Mouse (Mus musculus) macrophage (primary cell): ENCODE results near the gene Uqcrq. TPM values are rescaled to one million over a fixed set of nuclear protein-coding genes. Genes with fewer than 3 reads are reported as not detected.
A peak's percentile ranks its signal among the peaks of the same experiment; 100 is the strongest.

Experiments
- H3K27ac ChIP-seq: fragments of 350-480 bp; formaldehyde crosslinking; 2 replicates; pipeline ENCODE4 v1.9.0; 2021
- H3K36me3 ChIP-seq: fragments of 350-480 bp; formaldehyde crosslinking; 2 replicates; pipeline ENCODE4 v1.9.0; 2021; ENCODE audit errors: inconsistent target
- H3K4me3 ChIP-seq: fragments of 350-480 bp; formaldehyde crosslinking; 2 replicates; pipeline ENCODE4 v1.9.0; 2021; ENCODE audit errors: inconsistent target
- H3K79me2 ChIP-seq: fragments of 350-480 bp; formaldehyde crosslinking; 2 replicates; pipeline ENCODE4 v1.9.0; 2021; ENCODE audit errors: inconsistent target
- WGBS: methylation state at CpG from one replicate; pipeline ENCODE4 v1.1.7; 2026; ENCODE audit warnings: inconsistent platforms; ENCODE audit not compliant: missing documents; 5-methylcytosine and 5-hydroxymethylcytosine counted together
- polyA plus RNA-seq: library from polyadenylated mRNA; stranded (reverse); fragments of 250-400 nt; gene quantifications from 3 replicates; pipeline ENCODE4 v1.2.4, GENCODE M21; 2018; ENCODE audit warnings: inconsistent platforms

Gene Uqcrq
- polyA plus RNA-seq, 1 experiment from 2014 or later, result 63.1 TPM

DNA sequence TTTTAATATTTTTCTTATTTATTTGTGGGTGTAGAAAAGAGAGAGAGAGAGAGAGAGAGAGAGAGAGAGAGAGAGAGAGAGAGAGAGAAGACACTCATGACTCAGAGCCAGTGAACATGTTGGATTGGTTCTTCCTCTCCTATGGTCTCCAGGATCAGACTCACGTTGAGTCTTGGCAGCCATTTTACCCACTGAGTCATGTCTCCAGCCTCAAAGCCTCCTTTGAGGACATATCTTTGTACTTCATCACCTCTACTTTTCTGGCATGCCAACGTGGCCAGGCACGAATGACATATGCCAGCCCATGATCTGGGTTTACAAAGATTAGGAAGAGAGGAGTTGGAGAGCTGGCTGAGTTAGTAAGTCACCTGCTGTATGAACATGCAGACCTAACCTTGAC is 29.6 kb upstream of the Uqcrq start:
- H3K36me3 ChIP-seq, result no peaks in the 10 kb centered on the region
- H3K27ac ChIP-seq, result no peak overlapping the region
- no peaks in the 10 kb centered on the region for H3K79me2 ChIP-seq
- 69% methylated on average over 3 of the region's 3 CpGs for WGBS
- H3K4me3 ChIP-seq, result no peak overlapping the region

DNA sequence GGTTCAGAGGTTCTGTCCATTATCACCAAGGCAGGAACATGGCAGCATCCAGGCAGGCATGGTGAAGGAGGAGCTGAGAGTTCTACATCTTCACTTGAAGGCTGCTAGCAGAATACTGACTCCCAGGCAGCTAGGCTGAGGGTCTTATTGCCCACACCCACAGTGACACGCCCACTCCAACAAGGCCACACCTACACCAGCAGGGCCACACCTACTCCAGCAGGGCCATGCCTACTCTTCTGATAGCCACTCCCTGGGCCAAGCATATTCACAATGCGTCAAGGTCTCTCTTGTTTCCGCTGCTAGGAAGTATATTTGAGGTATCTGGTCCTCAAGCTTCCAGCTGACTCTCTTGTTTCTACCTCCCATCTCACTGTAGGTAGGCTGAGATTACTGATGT is 28.4 kb upstream of the Uqcrq start:
- no peaks in the 10 kb centered on the region for H3K79me2 ChIP-seq
- no peak overlapping the region for H3K4me3 ChIP-seq
- whole genome bisulfite sequencing, result 94% methylated on average over 3 of the region's 3 CpGs
- no peaks in the 10 kb centered on the region for H3K36me3 ChIP-seq
- H3K27ac ChIP-seq, result no peak overlapping the region

DNA sequence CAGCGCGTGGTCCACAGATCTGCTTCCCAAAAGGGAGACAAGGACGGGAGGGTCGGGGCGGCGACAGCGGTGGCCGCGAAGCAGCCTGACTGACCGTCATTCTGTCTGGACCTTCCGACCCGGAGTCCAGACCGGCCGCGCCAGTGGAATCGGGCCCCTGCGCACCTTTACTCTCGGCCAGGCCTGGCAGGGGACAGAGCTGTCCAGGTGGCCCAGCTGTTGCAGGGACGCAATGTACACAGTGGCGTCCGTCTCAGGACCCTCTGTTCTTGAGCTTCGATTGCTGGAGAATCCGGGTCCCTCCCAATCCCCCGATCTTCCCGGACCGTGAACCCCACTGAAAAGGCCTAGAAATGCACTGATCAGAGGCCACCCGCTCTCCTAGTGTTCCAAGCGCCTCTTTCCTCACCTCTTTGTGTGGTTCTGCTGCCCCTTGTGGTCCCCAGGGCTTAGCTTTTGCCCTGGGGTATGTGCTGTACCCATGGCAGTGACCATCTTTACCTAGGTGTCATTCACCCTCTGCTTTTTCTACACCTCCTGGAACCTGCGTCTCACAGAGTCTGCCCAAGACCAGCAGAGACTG is 26.8 kb upstream of the Uqcrq start:
- H3K27ac ChIP-seq, result no peak overlapping the region
- WGBS, result 28% methylated on average over 29 of the region's 29 CpGs

DNA sequence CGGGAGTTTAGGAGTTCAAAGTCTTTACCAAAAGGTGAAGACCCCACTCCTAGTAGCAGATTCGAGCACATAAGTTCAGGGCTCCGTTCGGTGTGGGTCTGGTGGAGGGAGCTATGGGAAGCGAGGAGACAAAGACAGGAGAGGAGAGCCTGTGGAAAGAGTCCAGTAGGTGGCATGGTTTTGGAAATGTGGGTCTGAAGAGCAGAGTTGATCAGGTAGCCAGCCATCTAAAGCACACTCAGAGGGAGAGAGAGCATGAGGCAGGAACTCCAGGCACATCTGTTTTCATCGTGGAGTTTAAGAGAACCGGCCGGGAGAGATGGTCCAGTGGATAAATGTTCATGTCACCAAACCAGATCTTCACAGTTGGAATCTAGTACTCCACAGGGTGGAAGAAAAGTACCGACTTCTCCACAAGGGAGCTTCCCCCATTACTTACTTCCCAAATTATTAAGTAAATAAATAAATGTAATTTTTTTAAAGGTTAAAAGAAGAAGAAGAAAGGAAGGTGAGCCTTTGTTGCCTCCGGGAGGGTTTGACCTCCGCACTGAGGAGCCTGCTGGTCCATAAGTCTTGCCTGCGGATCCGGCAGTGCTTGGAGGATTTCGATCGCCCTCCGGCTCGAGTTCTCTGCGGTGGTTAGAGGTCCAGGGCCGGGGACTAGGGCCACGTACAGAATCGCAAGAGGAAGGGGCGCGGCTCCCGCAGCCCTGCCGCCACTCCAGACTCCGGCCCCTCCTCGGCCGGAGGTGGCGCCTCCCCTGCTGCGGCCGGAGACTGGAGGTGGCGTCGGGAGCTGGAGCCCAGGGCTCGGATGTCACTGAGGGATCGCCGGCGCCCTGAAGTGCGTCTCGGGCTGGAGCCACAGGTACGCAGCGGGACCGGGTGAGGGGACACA is 26.1 kb upstream of the Uqcrq start, which contains the start of the genes Gm10447 and Shroom1:
Gene Gm10447, minus strand, starts transcription at position 637 of the 898 bp plus-strand sequence.
Gene Shroom1, plus strand, starts transcription at position 732 of the 898 bp plus-strand sequence.
- Histone ChIP-seq H3K4me3 (peak within 1 kb of the TSS; percentile 12; the same call in 1 of the 2 replicates), H3K36me3 (no peaks in the 10 kb centered on the region), H3K79me2 (no peaks in the 10 kb centered on the region), H3K27ac (no peak within 1 kb of the TSS)
- WGBS, result 8% methylated on average over 42 of the region's 42 CpGs

More for the DNA sequence above, 26.8 kb upstream of the Uqcrq start:
- H3K36me3 ChIP-seq, result no peaks in the 10 kb centered on the region
- H3K4me3 ChIP-seq, result no peak overlapping the region
- no peaks in the 10 kb centered on the region for H3K79me2 ChIP-seq

DNA sequence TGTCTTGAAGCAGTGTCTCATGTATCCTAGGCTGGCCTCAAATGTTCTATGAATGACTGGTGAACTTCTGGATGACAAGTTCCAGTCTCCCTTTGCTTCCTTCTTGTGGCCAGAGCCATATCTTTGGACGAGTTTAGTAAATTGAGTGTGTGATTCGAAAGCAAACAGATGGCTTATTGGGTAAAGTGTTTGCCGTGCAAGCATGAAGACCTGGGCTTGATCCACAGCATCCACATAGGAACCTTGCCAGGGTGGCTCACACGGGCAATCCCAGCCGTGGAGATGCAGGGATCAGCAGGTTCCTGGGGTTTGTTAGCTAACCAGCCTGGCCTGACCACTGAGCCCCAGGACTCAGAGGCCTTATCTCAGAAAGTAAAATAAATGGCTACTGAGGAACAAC is 22.4 kb upstream of the Uqcrq start:
- WGBS, result 94% methylated on average over 5 of the region's 5 CpGs
- no peak overlapping the region for H3K4me3 ChIP-seq
- no peaks in the 10 kb centered on the region for H3K79me2 ChIP-seq
- H3K27ac ChIP-seq, result no peak overlapping the region
- no peaks in the 10 kb centered on the region for H3K36me3 ChIP-seq

DNA sequence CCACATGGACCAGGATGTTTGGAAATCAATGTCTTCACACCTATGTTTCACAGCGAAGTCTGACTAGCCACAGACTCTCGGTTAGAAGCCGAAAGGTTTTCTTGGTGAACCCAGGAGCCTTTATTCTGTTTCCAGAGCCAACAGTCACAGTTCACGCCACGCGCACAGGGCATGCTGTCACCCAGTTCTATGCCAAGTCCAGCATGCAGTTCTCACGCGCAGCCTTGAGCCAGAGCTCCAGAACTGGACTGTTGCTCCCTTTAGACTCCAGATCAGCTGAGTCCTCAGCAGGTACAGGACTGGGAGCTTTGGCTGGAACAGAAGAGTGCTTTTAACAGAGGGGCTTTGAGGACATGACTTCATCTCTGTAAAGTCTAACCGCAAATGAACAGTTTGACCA is 21.8 kb upstream of the Uqcrq start:
- no peak overlapping the region for H3K4me3 ChIP-seq
- H3K27ac ChIP-seq, result no peak overlapping the region
- no peaks in the 10 kb centered on the region for H3K79me2 ChIP-seq
- no peaks in the 10 kb centered on the region for H3K36me3 ChIP-seq
- WGBS, result 98% methylated on average over 9 of the region's 9 CpGs

DNA sequence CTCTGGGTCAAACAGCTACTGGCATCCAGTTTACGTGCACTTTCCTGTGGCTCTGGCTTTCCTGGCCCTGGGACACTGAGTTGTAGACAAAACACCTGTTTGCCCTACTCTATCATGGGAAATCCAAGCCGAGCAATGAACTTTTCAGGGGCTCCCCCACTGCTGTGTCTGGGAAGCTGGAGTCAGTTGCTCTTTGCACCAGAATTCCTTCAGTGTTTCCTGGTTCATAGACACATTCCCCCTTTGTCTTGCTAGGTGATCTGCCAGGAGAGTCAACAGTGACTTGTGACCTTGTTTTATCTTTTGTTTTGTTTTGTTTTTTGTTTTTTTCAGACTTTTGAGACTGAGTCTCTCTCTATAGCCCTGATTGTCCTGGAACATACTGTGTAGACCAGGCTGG is 20.7 kb upstream of the Uqcrq start:
- WGBS, result 82% methylated on average over 2 of the region's 2 CpGs
- Histone ChIP-seq H3K36me3 (no peaks in the 10 kb centered on the region), H3K79me2 (no peaks in the 10 kb centered on the region), H3K4me3 (no peak overlapping the region), H3K27ac (no peak overlapping the region)

DNA sequence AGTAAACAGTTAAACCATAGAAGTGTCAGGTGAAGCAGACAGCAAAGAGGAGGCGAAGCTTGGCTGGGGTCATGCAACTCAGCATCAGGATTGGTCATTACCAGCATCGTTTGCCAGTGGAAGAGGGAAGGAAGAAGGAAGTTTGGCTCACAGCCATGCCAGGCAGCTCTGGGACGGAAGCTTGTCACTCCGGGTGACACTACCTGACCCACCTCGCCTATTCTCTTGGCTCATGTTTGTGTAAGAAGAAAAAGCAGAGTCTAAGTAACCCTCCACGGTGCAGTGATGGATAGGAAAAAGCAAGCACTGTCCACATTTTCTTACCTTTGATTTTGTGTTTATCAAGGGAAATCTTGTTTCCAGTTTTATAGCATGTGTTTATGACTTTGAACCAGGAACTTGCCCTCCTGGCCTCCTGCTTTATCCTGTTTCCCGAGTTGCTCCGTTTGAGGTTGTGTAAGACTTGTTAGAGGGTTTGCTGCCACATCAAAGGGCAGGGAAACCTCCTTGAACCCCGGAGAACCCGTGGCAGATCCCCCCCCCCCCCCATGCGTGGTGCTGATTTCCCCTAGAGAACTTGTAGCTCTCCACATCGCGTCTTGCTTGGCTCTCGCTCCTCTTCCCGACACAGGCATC is 19.6 kb upstream of the Uqcrq start:
- Histone ChIP-seq H3K4me3 (no peak overlapping the region), H3K79me2 (no peaks in the 10 kb centered on the region), H3K27ac (no peak overlapping the region), H3K36me3 (no peaks in the 10 kb centered on the region)
- 8% methylated on average over 14 of the region's 15 CpGs for WGBS

DNA sequence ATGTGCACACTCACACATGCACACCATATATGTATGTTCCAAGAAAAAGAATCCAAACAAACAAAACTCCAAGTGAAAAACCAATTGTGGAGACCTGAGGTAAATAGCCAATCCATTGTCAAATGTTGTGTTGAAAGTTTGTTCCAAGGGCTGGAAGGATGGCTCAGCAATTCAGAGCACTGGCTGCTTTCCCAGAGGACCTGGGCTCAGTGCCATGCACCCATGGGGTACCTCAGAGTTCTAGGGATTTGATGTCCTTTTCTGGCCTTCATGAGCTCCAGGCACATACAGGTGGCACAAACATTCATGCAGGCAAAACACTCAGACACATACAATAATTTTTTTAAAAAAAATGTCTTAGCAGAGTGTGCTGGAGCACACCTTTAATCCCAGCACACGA is 17.9 kb upstream of the Uqcrq start:
- WGBS, result 100% methylated on average over 1 of the region's 1 CpGs
- H3K4me3 ChIP-seq, result no peak overlapping the region
- no peak overlapping the region for H3K27ac ChIP-seq
- H3K36me3 ChIP-seq, result no peaks in the 10 kb centered on the region
- no peaks in the 10 kb centered on the region for H3K79me2 ChIP-seq

DNA sequence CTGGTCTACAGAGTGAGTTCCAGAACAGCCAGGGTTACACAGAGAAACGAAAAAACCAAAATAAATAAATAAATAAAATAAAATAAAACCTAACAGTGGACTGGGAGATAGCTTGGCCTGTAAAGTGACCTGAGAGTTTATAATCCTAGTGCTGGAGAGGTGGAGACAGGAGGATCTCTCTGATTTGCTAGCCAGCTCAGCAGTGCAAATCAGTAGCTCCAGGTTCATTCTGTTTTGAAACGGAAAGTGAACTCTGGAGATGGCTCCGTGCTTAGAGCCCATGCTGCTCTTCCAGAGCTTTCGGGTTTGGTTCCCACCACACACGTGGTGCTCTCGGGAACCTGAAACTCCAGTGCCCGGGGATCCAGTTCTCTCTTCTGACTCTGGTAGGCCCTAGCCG is 17.4 kb upstream of the Uqcrq start:
- no peaks in the 10 kb centered on the region for H3K36me3 ChIP-seq
- H3K4me3 ChIP-seq, result no peak overlapping the region
- no peak overlapping the region for H3K27ac ChIP-seq
- WGBS, result 85% methylated on average over 8 of the region's 8 CpGs
- H3K79me2 ChIP-seq, result no peaks in the 10 kb centered on the region

DNA sequence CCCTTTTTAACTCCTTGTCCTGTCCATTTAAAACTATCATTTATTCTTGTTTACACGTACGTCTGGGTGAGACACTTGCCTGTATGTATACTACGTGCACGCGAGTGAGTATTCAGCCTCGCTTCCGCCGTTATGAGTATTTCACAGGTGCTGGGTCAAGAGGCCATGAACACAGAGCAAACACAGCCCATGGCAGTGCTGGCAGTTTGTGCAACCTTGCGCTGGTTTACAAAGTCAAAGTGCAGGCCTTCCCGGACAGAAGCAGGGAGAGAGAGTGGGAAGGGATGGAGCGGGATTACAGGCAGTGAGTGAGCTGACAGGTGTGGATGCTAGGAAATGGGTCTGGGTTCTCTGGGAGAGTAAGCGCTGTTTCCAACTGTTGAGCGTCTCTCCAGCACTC is 15.6 kb upstream of the Uqcrq start:
- 98% methylated on average over 13 of the region's 13 CpGs for WGBS
- no peaks in the 10 kb centered on the region for H3K79me2 ChIP-seq
- H3K4me3 ChIP-seq, result no peak overlapping the region
- H3K36me3 ChIP-seq, result no peaks in the 10 kb centered on the region
- no peak overlapping the region for H3K27ac ChIP-seq

DNA sequence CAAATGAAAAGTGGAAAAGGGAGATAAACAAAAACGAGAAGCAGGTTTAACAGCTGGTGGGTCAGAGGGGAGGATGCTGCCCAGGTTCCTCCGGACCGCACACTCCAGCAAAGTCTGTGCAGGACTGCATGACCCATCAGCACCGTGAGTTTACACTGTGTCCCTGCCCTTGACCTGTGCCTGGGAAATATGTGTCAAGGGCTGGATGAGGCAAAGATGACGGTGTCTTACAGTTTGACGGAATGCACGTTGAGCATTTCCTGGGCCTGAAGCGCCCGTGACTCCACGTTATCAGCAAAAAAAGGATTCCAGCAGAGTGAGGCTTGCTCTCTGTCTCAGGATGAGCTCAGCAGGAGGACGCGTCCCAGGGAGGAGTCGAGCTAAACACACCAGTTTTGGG is 14.9 kb upstream of the Uqcrq start:
- H3K36me3 ChIP-seq, result no peaks in the 10 kb centered on the region
- no peak overlapping the region for H3K27ac ChIP-seq
- H3K79me2 ChIP-seq, result no peaks in the 10 kb centered on the region
- no peak overlapping the region for H3K4me3 ChIP-seq
- 91% methylated on average over 13 of the region's 13 CpGs for WGBS

DNA sequence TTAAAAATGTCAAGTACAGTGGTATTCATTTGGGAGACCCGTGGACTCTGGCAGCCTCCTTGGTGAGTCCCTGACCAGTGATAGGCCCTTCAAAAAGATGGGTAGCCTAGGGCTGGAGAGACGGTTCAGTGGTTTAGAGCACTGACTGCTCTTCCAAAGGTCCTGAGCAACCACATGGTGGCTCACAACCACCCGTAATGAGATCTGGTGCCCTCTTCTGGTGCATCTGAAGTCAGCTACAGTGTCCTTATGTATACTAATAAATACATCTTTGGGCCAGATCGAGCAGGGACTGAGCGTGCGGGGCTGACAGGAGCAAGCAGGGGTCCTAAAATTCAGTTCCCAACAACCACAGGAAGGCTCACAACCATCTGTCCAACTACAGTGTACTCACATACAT is 13.2 kb upstream of the Uqcrq start:
- Histone ChIP-seq H3K4me3 (no peak overlapping the region), H3K27ac (no peak overlapping the region), H3K36me3 (no peaks in the 10 kb centered on the region), H3K79me2 (no peaks in the 10 kb centered on the region)
- 13% methylated on average over 6 of the region's 6 CpGs for WGBS

DNA sequence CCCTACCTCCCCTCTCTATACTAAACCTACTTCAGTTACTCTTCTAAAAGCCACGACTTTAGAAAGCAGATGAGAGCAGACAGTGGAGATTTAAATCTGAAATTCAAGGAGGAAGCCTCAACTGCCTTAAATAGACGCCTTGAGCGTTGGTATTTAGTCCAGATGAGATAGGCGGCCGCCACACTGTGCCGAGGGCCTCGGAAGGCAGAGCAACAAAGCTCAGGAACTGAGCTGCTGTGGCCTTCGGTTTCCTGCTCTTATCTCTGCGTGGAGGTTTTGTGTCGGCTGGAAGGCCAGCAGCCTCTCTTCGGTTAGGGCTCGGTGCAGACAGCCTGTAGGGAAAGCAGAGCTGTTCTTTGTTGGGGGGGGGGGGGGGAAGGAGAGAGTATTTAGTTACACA is 11.3 kb upstream of the Uqcrq start:
- H3K36me3 ChIP-seq, result no peaks in the 10 kb centered on the region
- no peak overlapping the region for H3K27ac ChIP-seq

DNA sequence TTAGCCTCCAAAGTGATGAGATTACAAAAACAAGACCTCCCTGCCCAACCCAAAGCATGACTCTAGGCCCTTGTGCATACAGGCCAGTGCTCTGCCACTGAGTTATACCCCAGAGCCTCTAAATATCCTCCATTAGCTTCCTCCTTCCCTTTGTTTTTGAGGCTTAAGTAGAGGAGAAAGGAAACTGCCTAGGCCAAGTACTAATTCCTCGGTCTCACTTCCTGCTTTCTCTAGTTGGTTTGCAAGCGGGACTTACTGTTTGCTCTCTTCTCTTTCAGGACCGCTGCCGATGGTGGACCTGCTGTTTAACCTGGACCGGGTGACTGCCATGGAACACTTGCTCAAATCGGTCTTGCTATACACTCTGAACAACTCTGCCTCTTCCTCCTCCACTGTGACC is 5.7 kb upstream of the Uqcrq start:
- H3K27ac ChIP-seq, result 0 out of 2 replicates have a peak overlapping the region, but pooled peaks have one; percentile 5
- no peaks in the 10 kb centered on the region for H3K79me2 ChIP-seq
- H3K4me3 ChIP-seq, result no peak overlapping the region
- WGBS, result 53% methylated on average over 6 of the region's 6 CpGs
- H3K36me3 ChIP-seq, result no peaks in the 10 kb centered on the region

More for the DNA sequence above, 11.3 kb upstream of the Uqcrq start:
- no peak overlapping the region for H3K4me3 ChIP-seq
- 24% methylated on average over 12 of the region's 12 CpGs for WGBS
- no peaks in the 10 kb centered on the region for H3K79me2 ChIP-seq
